Mouse (Mus musculus) embryonic fibroblast, embryonic 13.5 days (primary cell): ENCODE data around the gene Oard1.

Experiments used
- CTCF ChIP-seq: IDR thresholded peaks from 2 replicates; pipeline ENCODE4 v1.5.1; 2011; ENCODE audit warnings: mild to moderate bottlenecking, control low read depth, low read length, moderate library complexity, borderline replicate concordance; ENCODE audit not compliant: insufficient read depth
- POLR2A ChIP-seq: IDR thresholded peaks from 2 replicates; pipeline ENCODE4 v1.6.1; 2011; ENCODE audit warnings: low read depth, mild to moderate bottlenecking, control low read depth, low read length, moderate library complexity

DNA sequence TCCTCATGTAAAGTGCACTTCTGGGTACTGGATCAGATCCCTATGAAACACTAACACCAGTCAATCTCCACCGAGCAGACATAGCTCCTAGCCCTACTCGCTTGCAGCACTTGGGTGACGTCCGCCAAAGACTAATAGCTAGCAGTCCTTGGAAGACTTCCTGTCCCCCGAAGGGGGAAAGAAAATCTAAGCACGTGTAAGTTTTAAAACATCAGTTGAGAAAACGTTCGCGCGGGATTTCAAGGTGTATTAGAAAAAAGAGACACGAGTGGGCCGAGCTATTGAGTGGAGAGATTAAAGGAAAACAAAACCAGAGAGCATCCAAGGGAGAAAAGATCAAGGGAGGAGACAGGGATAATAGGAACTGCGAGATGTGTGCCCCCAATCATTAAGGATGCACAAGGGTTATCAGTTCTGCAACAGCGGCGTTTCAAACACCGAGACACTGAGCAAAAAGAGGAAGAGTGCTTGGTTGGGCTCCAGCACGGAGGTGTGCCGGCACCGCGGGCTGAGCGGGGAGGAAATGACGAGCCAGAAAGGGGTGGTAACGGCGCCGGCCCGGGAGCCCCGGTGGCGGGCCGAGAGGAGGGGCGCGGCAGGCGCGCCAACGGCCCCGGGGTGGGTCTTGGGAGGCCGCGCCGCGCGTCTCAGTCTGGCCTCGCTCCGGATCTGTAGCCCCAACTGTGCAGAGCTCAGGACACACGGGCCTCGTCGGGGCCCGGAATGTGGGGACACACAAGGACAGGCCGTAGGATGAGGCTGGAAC is 1.1 kb upstream of the Oard1 start:
- no peak for TF ChIP-seq CTCF
- peak; percentile 62 for TF ChIP-seq POLR2A
